Mouse (Mus musculus): ENCODE results near the gene Slc25a45.

DNA sequence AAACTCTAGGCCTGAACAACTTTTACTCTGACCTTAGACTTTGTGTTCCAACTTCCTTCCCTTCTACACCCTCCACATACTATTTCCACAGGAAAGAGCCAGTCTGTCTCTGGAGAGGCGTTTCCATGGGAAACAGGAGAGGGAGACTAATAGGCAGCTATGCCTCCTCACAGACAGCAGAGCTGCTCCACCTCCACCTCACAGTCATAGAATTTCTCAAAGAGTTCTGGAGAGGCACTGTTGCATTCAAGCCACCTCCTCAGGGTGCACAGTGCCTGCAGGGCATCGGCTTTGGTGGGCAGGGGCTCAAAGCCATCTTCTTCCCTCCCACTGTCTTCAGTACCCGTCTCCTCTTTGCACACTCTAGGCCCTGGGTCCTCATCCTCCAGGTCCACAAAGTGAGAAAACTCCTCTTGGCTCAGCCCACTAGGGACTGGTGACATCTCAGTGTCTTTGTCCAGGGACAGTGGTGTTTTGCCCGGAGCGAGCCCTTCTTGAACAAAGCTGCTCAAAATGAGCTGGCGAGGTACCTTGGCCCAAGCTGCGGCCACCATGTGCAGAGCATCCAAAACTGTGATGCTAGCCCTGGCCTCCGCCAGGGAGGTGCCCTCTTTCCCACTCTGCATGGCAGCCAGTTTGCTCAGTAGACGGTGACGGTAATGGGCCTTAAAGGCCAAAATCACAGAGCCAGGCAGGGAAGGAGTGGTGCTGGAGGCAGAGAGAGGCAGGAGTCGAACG lies 14.1 kb downstream of the Slc25a45 start:
- TF ChIP-seq CTCF (IDR thresholded peaks at IDR 0.05; ENCODE audit: extremely low read depth, insufficient read length, insufficient replicate concordance, low read depth, low read length), result no peak
- no peak for TF ChIP-seq POLR2A (IDR thresholded peaks at IDR 0.05; ENCODE audit: low read depth, low read length)
